Mouse (Mus musculus) erythroblast, embryonic 14.5 days (primary cell): ENCODE measurements around the gene Gm3250. TPM values are rescaled to one million over a fixed set of nuclear protein-coding genes. Genes with fewer than 3 reads are reported as not detected.
"Not testable (repeated sequence)": the region's sequence is repeated elsewhere in the genome, so short reads cannot be mapped to it uniquely, and the experiment has no call there.

Experiments
- H3K27me3 ChIP-seq: 2 replicates; pipeline ENCODE4 v1.6.1; 2012; ENCODE audit warnings: inconsistent platforms; ENCODE audit not compliant: control insufficient read depth
- H3K36me3 ChIP-seq: 2 replicates; pipeline ENCODE4 v1.6.1; 2012; ENCODE audit warnings: mild to moderate bottlenecking, inconsistent platforms; ENCODE audit not compliant: control insufficient read depth
- H3K4me1 ChIP-seq: 2 replicates; pipeline ENCODE4 v1.6.1; 2012; ENCODE audit warnings: inconsistent platforms; ENCODE audit not compliant: control insufficient read depth
- H3K4me3 ChIP-seq: replicated peaks from 2 replicates; pipeline ENCODE3; 2012; ENCODE audit warnings: moderate library complexity, mild to moderate bottlenecking, inconsistent platforms
- H3K9me3 ChIP-seq: 2 replicates; pipeline ENCODE4 v1.6.1; 2012; ENCODE audit warnings: low read length, inconsistent platforms, mixed read lengths; ENCODE audit not compliant: control insufficient read depth
- GATA1 ChIP-seq: IDR thresholded peaks from 2 replicates; pipeline ENCODE4 v1.6.1; 2012; ENCODE audit warnings: low read length, inconsistent platforms, mixed read lengths
- TAL1 ChIP-seq: IDR thresholded peaks from 3 replicates; pipeline ENCODE4 v1.6.1; 2012; ENCODE audit warnings: low read length, inconsistent platforms, mixed read lengths
- polyA plus RNA-seq: library from polyadenylated mRNA; stranded (reverse); fragments of >175 nt; gene quantifications from 2 replicates; pipeline ENCODE4 v1.2.3, GENCODE M21; 2012

Gm3250 gene
- polyA plus RNA-seq, 1 experiment: not detected

- TF ChIP-seq GATA1 (no peak), TAL1 (no peak)
- H3K27me3 ChIP-seq: no peaks in the 10 kb centered on the region
- no peak overlapping the region for H3K4me3 ChIP-seq
- H3K4me1 ChIP-seq: no peaks in the 10 kb centered on the region
- no peaks in the 10 kb centered on the region for H3K9me3 ChIP-seq
- H3K36me3 ChIP-seq: no peaks in the 10 kb centered on the region
These were observed 15.3 kb upstream of the Gm3250 start for GRCm38 (mm10) chr10:77797677-77798076.

GRCm38 (mm10) chr10:77794976-77795375, 12.6 kb upstream of the Gm3250 start, which contains the start of gene Gm9639:
Gene Gm9639 (minus strand): TSS chr10:77795076.
- Histone ChIP-seq H3K27me3 (no peaks in the 10 kb centered on the region), H3K9me3 (no peaks in the 10 kb centered on the region), H3K4me1 (no peaks in the 10 kb centered on the region), H3K36me3 (no peaks in the 10 kb centered on the region), H3K4me3 (no peak within 1 kb of the TSS)
- TF ChIP-seq TAL1 (no peak), GATA1 (no peak)

GRCm38 (mm10) chr10:77788621-77789020, 6.3 kb upstream of the Gm3250 start:
- TF ChIP-seq TAL1 (no peak), GATA1 (no peak)
- no peaks in the 10 kb centered on the region for H3K36me3 ChIP-seq
- no peaks in the 10 kb centered on the region for H3K9me3 ChIP-seq
- H3K4me3 ChIP-seq: no peak overlapping the region
- H3K27me3 ChIP-seq: no peaks in the 10 kb centered on the region
- H3K4me1 ChIP-seq: no peaks in the 10 kb centered on the region

GRCm38 (mm10) chr10:77787876-77788275, 5.5 kb upstream of the Gm3250 start, which contains the start of gene Gm7137:
Gene Gm7137 (minus strand): TSS chr10:77788200.
- H3K4me1 ChIP-seq, H3K36me3 ChIP-seq, H3K4me3 ChIP-seq, H3K27me3 ChIP-seq, H3K9me3 ChIP-seq: not testable (repeated sequence)

- H3K4me3 ChIP-seq, H3K9me3 ChIP-seq, H3K27me3 ChIP-seq, H3K4me1 ChIP-seq, H3K36me3 ChIP-seq: not testable (repeated sequence)
These were observed 1.1 kb upstream of the Gm3250 start for GRCm38 (mm10) chr10:77783396-77783795.

- H3K4me1 ChIP-seq, H3K9me3 ChIP-seq, H3K4me3 ChIP-seq, H3K27me3 ChIP-seq, H3K36me3 ChIP-seq: not testable (repeated sequence)
These were observed 5.5 kb downstream of the Gm3250 start, which contains the start of gene Gm7138 for GRCm38 (mm10) chr10:77776844-77777243. Gene Gm7138 (minus strand): TSS chr10:77776944.

- H3K27me3 ChIP-seq, H3K4me3 ChIP-seq, H3K9me3 ChIP-seq, H3K4me1 ChIP-seq, H3K36me3 ChIP-seq: not testable (repeated sequence)
These were observed 10.2 kb downstream of the Gm3250 start for GRCm38 (mm10) chr10:77772142-77772541.

- not testable (repeated sequence) for H3K4me3 ChIP-seq, H3K36me3 ChIP-seq, H3K9me3 ChIP-seq, H3K4me1 ChIP-seq, H3K27me3 ChIP-seq
These were observed 11.1 kb downstream of the Gm3250 start, which contains the start of gene Gm3238 for GRCm38 (mm10) chr10:77771225-77771624. Gene Gm3238 (minus strand): TSS chr10:77771325.

GRCm38 (mm10) chr10:77769727-77770126, 12.6 kb downstream of the Gm3250 start:
- no peaks in the 10 kb centered on the region for H3K9me3 ChIP-seq
- H3K27me3 ChIP-seq: no peaks in the 10 kb centered on the region
- no peak overlapping the region for H3K4me3 ChIP-seq
- H3K4me1 ChIP-seq: no peaks in the 10 kb centered on the region
- TF ChIP-seq TAL1 (no peak), GATA1 (no peak)
- no peaks in the 10 kb centered on the region for H3K36me3 ChIP-seq

GRCm38 (mm10) chr10:77759582-77759981, 22.8 kb downstream of the Gm3250 start, which contains the start of gene Gm3233:
Gene Gm3233 (minus strand): TSS chr10:77759682.
- not testable (repeated sequence) for H3K4me3 ChIP-seq, H3K4me1 ChIP-seq, H3K9me3 ChIP-seq, H3K36me3 ChIP-seq, H3K27me3 ChIP-seq

- no peak for TF ChIP-seq TAL1
- TF ChIP-seq GATA1: no peak
- H3K4me1 ChIP-seq: no peaks in the 10 kb centered on the region
These were observed 28.9 kb downstream of the Gm3250 start for GRCm38 (mm10) chr10:77753448-77753847.

GRCm38 (mm10) chr10:77752312-77752711, 30.0 kb downstream of the Gm3250 start:
- H3K4me3 ChIP-seq, H3K4me1 ChIP-seq, H3K27me3 ChIP-seq, H3K36me3 ChIP-seq: not testable (repeated sequence)
- H3K9me3 ChIP-seq: peaks cover 13% of the 10 kb centered on the region

More at GRCm38 (mm10) chr10:77753448-77753847, 28.9 kb downstream of the Gm3250 start:
- Histone ChIP-seq H3K9me3 (peaks cover 4% of the 10 kb centered on the region; the same call in 1 of the 2 replicates), H3K36me3 (no peaks in the 10 kb centered on the region), H3K27me3 (no peaks in the 10 kb centered on the region), H3K4me3 (no peak overlapping the region)

- H3K36me3 ChIP-seq, H3K4me1 ChIP-seq, H3K4me3 ChIP-seq, H3K27me3 ChIP-seq: not testable (repeated sequence)
- peaks cover 16% of the 10 kb centered on the region for H3K9me3 ChIP-seq
These were observed 31.1 kb downstream of the Gm3250 start, which contains the start of gene Gm9736 for GRCm38 (mm10) chr10:77751254-77751653. Gene Gm9736 (minus strand): TSS chr10:77751354.

GRCm38 (mm10) chr10:77750686-77751085, 31.7 kb downstream of the Gm3250 start:
- not testable (repeated sequence) for H3K36me3 ChIP-seq, H3K27me3 ChIP-seq, H3K4me1 ChIP-seq, H3K4me3 ChIP-seq
- H3K9me3 ChIP-seq: peaks cover 17% of the 10 kb centered on the region
